Mouse (Mus musculus): ENCODE measurements around the gene Gcnt4. TPM values are rescaled to one million over a fixed set of nuclear protein-coding genes. Genes with fewer than 3 reads are reported as not detected.

Gcnt4 gene
- total RNA-seq, 2 experiments from 2014 or later, result 9.9 to 15.1 TPM

DNA sequence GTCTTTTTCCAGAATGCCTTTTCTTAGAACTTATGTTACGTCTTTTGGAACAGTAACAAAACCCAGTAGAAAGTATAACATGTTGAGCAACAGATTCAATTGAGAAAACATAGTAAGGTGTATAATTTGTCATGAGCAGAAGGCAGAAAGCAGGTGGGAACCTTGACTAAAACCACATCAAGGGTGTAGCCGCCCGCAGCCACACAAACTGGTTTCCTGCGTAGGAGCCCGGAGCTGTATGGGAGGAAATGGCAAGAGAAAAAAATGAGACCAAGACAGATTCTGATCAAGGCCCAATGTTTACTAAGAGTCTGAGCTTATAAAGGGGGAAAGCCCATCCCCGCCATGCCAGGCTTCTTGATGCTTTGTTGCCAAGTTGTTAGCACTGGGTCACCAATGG, 32.0 kb downstream of the Gcnt4 start:
- no peak for DNase-seq (ENCODE audit: extremely low spot score in 1 of 2, low spot score in 2 of 2)
- no peak overlapping the region for H3K4me3 ChIP-seq
- no peak overlapping the region for H3K27ac ChIP-seq
- no peak for TF ChIP-seq CTCF (IDR thresholded peaks at IDR 0.05)
- intact Hi-C loops (cut with DNase I), result no loop called here

DNA sequence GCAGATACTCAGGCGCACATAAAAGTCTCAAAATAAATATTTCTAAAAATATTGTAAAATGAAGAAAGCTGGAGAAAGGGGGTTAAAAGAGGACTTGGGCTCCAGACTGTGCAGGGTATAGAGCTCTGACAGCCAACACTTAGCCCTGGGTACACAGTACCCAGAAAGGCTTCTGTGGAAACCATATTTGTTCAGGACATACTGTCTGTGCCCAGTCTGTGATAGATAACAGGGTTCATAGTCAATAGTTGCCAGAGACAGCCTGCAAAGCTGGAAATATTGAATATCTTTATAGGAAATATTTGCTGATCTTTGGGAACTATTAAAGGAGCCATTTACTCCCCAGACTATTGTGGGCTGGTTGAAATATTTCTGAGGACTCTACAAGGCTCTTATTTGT, 35.5 kb downstream of the Gcnt4 start:
- no peak overlapping the region for H3K27ac ChIP-seq
- no peak for DNase-seq (ENCODE audit: extremely low spot score in 1 of 2, low spot score in 2 of 2)
- no peak for TF ChIP-seq CTCF (IDR thresholded peaks at IDR 0.05)
- intact Hi-C loops (cut with DNase I), result no loop called here
- no peak overlapping the region for H3K4me3 ChIP-seq

- intact Hi-C loops (cut with DNase I), result no loop called here
- TF ChIP-seq CTCF (IDR thresholded peaks at IDR 0.05), result no peak
- no peak overlapping the region for H3K4me3 ChIP-seq
- no peak overlapping the region for H3K27ac ChIP-seq
- DNase-seq (ENCODE audit: extremely low spot score in 1 of 2, low spot score in 2 of 2), result no peak
These were observed 37.1 kb downstream of the Gcnt4 start for GRCm38 (mm10) chr13:96961366-96962157.

DNA sequence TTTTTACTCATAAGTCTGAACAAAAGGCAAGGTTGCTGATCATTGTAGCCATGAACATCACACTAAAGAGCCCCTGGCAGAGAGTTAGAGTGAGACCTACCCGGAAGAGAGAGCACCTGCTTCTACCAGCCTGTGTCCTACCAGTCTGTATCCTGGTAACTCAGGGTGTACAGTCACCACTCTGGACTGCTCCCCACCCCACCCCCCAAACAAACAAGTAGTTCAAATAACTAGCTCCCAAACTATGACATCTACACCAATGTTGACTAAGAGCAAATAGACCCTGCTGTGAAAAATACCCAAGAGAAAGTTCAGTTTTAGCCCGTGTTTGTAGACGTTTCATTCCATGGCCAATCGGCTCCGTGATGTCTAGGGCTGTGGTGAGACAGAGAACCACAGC, 38.3 kb downstream of the Gcnt4 start:
- no peak for DNase-seq (ENCODE audit: extremely low spot score in 1 of 2, low spot score in 2 of 2)
- intact Hi-C loops (cut with DNase I), result no loop called here
- TF ChIP-seq CTCF (IDR thresholded peaks at IDR 0.05), result no peak
- Histone ChIP-seq H3K4me3 (no peak overlapping the region), H3K27ac (no peak overlapping the region)

- H3K4me3 ChIP-seq, result no peak overlapping the region
- intact Hi-C loops (cut with DNase I), result no loop called here
- no peak for TF ChIP-seq CTCF (IDR thresholded peaks at IDR 0.05)
- no peak for DNase-seq (ENCODE audit: extremely low spot score in 1 of 2, low spot score in 2 of 2)
- H3K27ac ChIP-seq, result no peak overlapping the region
These were observed 40.5 kb downstream of the Gcnt4 start for GRCm38 (mm10) chr13:96964981-96965380.

- H3K4me3 ChIP-seq, result no peak overlapping the region
- H3K27ac ChIP-seq, result no peak overlapping the region
- TF ChIP-seq CTCF (IDR thresholded peaks at IDR 0.05), result no peak
- intact Hi-C loops (cut with DNase I), result no loop called here
- DNase-seq (ENCODE audit: extremely low spot score in 1 of 2, low spot score in 2 of 2), result no peak
These were observed 42.0 kb downstream of the Gcnt4 start for GRCm38 (mm10) chr13:96966210-96967089.

- no peak for DNase-seq (ENCODE audit: extremely low spot score in 1 of 2, low spot score in 2 of 2)
- Histone ChIP-seq H3K4me3 (no peak overlapping the region), H3K27ac (no peak overlapping the region)
- no peak for TF ChIP-seq CTCF (IDR thresholded peaks at IDR 0.05)
- intact Hi-C loops (cut with DNase I), result no loop called here
These were observed 42.6 kb downstream of the Gcnt4 start for GRCm38 (mm10) chr13:96967091-96967490.

- DNase-seq (ENCODE audit: extremely low spot score in 1 of 2, low spot score in 2 of 2), result no peak
- TF ChIP-seq CTCF (IDR thresholded peaks at IDR 0.05), result no peak
- intact Hi-C loops (cut with DNase I), result no loop called here
- Histone ChIP-seq H3K27ac (no peak overlapping the region), H3K4me3 (no peak overlapping the region)
These were observed 43.3 kb downstream of the Gcnt4 start for GRCm38 (mm10) chr13:96967822-96968221.

DNA sequence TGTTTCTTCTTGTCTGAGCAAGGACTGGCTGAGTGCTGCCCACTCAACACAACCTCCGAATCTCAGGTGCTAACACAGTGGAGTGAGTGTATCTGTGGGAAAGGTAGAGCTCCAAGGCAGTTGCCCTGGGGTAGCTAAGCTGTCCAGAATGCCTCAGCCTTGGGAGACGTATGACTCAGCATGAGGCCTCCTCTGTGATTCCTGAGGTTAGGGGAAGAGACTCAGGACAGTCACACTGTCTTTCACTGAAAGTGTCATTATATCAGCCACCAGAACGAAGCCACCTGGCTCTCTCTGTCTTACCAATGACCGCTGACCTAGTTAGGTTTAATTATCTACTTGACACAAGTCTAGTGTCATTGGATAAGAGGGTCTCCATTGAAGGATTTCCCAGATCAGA, 46.6 kb downstream of the Gcnt4 start:
- DNase-seq (ENCODE audit: extremely low spot score in 1 of 2, low spot score in 2 of 2), result no peak
- intact Hi-C loops (cut with DNase I), result no loop called here
- no peak for TF ChIP-seq CTCF (IDR thresholded peaks at IDR 0.05)
- Histone ChIP-seq H3K27ac (no peak overlapping the region), H3K4me3 (no peak overlapping the region)

GRCm38 (mm10) chr13:96971861-96972282, 47.4 kb downstream of the Gcnt4 start:
- H3K27ac ChIP-seq, result no peak overlapping the region
- intact Hi-C loops (cut with DNase I), result no loop called here
- H3K4me3 ChIP-seq, result no peak overlapping the region
- TF ChIP-seq CTCF (IDR thresholded peaks at IDR 0.05), result no peak
- DNase-seq (ENCODE audit: extremely low spot score in 1 of 2, low spot score in 2 of 2), result no peak

- H3K4me3 ChIP-seq, result no peak overlapping the region
- TF ChIP-seq CTCF (IDR thresholded peaks at IDR 0.05), result no peak
- no peak overlapping the region for H3K27ac ChIP-seq
- no peak for DNase-seq (ENCODE audit: extremely low spot score in 1 of 2, low spot score in 2 of 2)
- intact Hi-C loops (cut with DNase I), result no loop called here
These were observed 48.8 kb downstream of the Gcnt4 start for GRCm38 (mm10) chr13:96973318-96973717.

- Histone ChIP-seq H3K4me3 (no peak overlapping the region), H3K27ac (no peak overlapping the region)
- DNase-seq (ENCODE audit: extremely low spot score in 1 of 2, low spot score in 2 of 2), result no peak
- intact Hi-C loops (cut with DNase I), result no loop called here
- TF ChIP-seq CTCF (IDR thresholded peaks at IDR 0.05), result no peak
These were observed 52.6 kb downstream of the Gcnt4 start for GRCm38 (mm10) chr13:96976986-96977595.
